Mouse (Mus musculus) ES-Bruce4 (cell line): Measurements from ENCODE around the gene Tanc1.

ENCODE experiments used
- CTCF ChIP-seq: IDR thresholded peaks from one replicate; pipeline ENCODE4 v1.8.1; 2011; ENCODE audit warnings: low read depth, low read length
- EP300 ChIP-seq: IDR thresholded peaks from 2 replicates; pipeline ENCODE4 v1.6.1; 2011; ENCODE audit warnings: low read depth, low read length; ENCODE audit not compliant: insufficient read depth

DNA sequence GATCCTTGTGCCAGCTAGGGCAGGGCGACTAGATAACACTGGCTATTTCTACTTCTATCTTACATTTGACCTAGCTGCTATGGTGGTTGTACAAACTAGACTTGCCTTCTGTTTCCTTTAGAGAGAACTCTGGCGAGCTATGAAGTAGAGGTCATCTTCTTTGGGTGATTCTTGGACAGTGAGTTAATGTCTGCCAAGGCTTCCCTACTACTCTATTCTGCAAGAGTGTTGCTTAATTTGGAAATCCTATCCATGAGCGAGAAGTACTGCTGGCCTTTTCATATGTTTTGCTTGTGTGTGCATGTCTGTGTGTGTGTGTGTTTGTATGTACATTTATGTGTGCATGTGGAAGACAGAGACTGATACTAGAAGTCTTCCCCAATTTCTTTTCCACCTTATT is 120.0 kb downstream of the Tanc1 start:
- TF ChIP-seq EP300 (no peak), CTCF (no peak)
